Mouse (Mus musculus) urinary bladder, adult 18-20 months (tissue): ENCODE results near the gene Tcf12.

Experiments
- DNase-seq, 2 experiments: peaks; one replicate each; pipeline ENCODE4 v3.0.0; 2022; ENCODE audit warnings: low spot score in 2 of 2, mixed read lengths in 2 of 2

Gene Tcf12

GRCm38 (mm10) chr9:72088893-72089611 is 22.6 kb downstream of the Tcf12 start:
- no peak for DNase-seq

DNA sequence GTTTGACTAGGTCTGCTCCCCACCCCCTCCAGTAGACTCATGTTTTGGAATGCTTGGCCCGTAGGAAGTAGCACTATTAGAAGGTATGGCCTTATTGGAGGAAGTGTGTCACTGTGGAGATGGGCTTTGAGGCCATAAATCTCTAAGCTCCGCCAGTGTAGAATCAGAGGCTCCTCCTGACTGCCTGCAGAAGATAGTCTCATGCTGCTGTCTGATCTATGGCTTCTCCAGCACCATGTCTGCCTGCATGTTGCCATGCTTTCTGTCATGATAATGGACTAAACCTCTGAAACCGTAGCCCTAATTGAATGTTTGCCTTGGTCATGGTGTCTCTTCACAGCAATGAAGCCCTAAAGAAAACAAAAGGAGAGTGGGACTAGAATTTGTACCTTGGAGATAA is 26.7 kb downstream of the Tcf12 start:
- DNase-seq: no peak

GRCm38 (mm10) chr9:72084131-72084530 is 27.5 kb downstream of the Tcf12 start:
- no peak for DNase-seq

GRCm38 (mm10) chr9:72076158-72076557 is 35.5 kb downstream of the Tcf12 start:
- DNase-seq: no peak

- no peak for DNase-seq
These were observed 45.5 kb downstream of the Tcf12 start for GRCm38 (mm10) chr9:72066151-72066550.

GRCm38 (mm10) chr9:72053144-72053543 is 58.5 kb downstream of the Tcf12 start:
- no peak for DNase-seq

GRCm38 (mm10) chr9:72040156-72040555 is 71.5 kb downstream of the Tcf12 start:
- DNase-seq: no peak

DNA sequence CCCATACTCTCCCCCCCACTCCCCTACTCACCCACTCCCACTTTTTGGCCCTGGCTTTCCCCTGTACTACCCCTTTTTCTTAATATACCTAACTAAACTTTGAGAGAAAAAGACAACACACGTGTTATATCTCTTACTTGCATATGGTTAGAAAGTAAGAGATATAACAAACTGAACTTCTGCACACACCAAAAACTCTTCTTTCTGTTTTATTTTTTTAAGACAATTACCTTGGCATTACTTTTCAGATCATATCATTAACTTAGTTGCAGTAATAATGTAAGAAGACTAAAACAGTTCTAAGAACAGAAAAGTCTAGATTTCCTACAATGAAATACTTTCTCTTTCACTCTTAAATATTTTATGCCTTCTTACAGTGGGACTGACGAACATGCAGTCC is 72.3 kb downstream of the Tcf12 start:
- DNase-seq: no peak

DNA sequence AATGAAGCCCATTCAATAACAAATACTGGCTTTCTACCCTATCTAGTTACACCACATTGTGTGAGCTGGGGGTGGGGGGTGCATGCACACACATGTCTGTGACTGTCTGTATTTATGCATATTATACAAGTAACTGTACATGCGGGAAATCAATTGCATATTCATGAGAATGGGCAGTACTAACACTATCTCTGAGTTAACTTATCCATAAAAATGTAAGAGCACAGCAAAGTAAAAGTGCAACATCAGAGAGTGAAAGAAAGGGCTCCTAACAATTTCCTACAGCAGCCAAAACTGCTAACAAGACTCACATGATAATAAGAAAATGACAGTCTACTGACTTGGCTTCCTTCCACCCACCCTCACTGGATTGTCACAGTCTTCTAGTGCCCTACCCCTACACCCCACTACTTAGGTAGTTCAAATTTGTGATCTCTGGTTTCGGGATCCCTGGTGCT is 74.6 kb downstream of the Tcf12 start:
- no peak for DNase-seq

- no peak for DNase-seq
These were observed 75.4 kb downstream of the Tcf12 start for GRCm38 (mm10) chr9:72036257-72036656.

GRCm38 (mm10) chr9:72033271-72033670 is 78.4 kb downstream of the Tcf12 start:
- no peak for DNase-seq

DNA sequence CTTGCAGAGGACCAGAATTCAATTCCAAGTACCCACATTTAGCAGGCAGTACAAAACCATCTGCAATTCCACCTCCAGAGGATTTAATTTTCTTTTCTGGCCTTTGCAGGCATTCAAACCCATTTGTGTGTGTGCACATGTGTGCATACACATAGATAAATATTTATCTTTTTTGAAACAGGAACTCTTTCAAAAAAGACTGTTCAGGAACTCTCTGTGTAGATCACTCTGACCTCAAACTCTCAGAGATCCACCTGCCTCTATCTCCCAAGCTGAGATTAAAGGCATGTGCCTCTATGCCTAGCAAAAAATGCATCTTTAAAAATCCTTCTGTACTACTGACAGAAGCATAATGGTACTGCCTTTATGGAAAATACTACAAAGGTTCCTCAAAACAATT is 81.4 kb downstream of the Tcf12 start:
- DNase-seq: no peak

DNA sequence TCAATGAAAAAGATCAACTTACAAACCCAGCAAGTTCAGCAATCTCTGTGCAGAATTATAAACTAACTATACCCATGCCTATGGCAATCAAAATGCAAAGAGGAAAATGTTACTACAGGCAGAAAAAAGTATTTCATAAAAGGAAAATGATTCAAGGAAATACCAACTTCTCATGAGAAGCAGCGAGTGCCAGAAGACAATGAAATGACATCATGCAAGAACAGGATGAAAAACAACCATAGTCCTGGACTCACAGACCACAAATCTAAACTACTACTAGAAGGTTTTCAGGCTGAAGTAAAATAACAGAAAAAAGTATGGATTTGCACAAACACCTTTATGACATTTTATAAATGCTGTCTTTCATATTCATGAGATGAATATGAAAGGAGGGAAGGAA is 82.1 kb downstream of the Tcf12 start:
- no peak for DNase-seq

GRCm38 (mm10) chr9:72023274-72023673 is 88.4 kb downstream of the Tcf12 start:
- DNase-seq: no peak

GRCm38 (mm10) chr9:72021512-72021911 is 90.2 kb downstream of the Tcf12 start:
- peak in 1 of 2 experiments; percentile 3 for DNase-seq

DNA sequence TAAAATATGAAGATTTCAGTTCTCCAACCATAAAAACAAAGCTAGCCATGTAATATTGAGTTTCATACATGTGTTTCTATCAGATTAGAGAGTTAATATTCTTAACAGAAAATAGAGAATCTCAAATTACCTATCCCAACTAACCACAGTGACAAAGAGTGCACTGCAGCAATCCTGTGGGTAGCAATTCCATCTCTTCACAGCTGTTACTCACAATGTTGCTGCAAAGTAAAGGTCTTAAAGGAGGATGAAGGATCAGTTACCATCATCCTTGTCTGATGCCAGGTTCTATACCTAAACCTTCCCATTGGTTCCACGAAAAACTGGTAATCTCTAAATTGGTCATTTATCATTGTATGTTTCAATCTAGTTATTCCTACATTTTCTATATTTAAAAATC is 95.7 kb downstream of the Tcf12 start:
- DNase-seq: no peak

DNA sequence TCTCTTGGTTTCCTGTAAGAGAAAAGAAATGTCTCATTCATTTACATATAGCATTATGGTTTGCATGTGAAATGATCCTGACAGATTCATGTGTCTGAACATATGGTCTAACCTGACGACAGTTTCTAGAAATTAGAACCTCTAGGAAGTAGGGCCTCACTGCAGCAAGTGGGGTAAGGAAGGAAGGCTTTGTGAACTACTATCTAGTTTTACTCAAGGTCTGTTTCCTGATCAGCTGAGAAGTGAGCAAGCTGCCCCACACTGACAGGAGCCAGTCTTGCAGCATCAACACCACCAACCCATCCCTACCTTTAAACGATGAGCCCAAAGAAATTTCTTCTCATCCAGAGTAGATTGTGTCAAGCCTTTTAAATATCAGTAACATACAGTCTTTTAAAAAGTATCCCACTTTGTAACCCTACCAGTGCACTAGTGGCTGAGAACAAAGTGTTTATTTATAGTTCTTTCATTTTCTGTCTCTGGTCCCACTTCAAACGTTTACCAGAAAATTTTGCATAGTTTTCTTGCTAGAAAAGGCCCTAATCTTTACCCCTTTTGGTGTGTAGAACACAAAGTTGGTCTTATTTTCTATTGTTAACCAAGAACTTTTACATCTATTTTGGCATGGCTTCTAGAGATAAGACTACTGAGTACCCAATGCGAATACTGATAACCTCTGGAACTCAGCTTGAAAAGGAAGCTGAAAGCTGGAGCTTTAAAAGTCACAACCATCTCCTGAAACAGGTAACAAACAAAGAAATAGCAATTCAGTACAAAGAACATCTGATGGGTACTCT is 96.9 kb downstream of the Tcf12 start:
- DNase-seq: no peak

GRCm38 (mm10) chr9:72013541-72013940 is 98.1 kb downstream of the Tcf12 start:
- no peak for DNase-seq

GRCm38 (mm10) chr9:72008634-72009033 is 103.0 kb downstream of the Tcf12 start:
- no peak for DNase-seq

DNA sequence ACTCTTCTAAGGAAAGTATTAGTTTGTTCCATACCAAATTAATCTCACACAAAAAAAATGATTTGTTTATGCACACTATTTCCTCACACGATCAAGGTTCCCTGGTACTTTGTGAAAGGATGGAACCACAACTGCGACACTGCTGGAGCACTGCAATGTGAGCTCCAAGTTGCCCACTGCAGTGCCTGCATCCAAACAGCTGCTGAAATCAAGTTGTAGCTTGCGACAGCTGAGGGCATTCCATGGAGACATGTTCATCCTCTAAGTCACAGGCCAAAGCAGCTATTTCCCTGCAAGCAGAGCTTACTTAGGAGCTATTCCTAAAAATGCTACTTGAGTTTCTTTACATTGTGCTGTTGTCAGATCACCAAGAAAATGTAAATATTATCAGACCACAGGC is 120.5 kb downstream of the Tcf12 start:
- DNase-seq: no peak

GRCm38 (mm10) chr9:71990376-71990775 is 121.3 kb downstream of the Tcf12 start:
- no peak for DNase-seq

DNA sequence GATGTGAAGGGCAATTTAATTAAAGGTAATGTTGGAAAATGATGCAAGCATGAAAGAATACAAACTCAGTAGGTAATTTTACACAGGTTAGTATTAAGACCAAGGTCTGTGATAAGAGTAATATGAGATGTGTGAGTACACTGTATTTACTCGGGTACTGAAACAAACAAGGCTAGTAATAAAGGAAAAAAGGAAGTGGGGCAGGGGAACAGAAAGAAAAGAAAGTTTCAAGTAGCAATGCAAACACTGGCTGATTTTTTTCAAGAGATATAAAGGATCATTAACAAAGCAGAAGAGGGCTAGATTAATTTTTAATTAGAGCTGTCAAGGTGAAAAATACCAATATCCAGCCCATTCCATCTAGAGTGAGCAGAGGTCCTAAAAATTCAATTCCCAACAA is 122.0 kb downstream of the Tcf12 start:
- no peak for DNase-seq

DNA sequence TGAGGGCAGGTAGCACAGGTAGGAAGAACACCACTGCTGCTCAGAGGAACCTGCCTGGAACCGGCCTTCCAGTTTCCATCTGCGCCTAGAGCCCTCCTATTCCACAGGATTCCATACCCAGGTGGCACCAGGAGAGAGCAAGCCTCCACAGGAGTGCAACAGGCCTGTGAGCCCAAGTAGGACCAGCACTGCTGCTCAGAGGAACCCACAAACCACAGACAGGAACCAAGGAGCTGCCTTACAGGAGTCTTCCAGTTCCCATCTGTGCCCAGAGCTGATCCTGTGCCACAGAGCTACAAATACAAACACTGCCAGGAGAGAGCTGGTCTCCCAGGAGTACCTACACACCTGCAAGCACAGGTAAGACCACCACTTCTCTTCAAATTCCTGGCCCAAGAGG is 125.0 kb downstream of the Tcf12 start:
- no peak for DNase-seq
